Mouse (Mus musculus) kidney, embryonic 16.5 days (tissue): ENCODE measurements around the gene Il16. TPM values are rescaled to one million over a fixed set of nuclear protein-coding genes. Genes with fewer than 3 reads are reported as not detected.
A peak's percentile ranks its signal among the peaks of the same experiment; 100 is the strongest.

ENCODE experiments used
- ATAC-seq: fragments of 200-750 bp; cut with Nextera tagmentation; 2 replicates; pipeline ENCODE4 v1.8.0; 2017; ENCODE audit warnings: moderate TSS enrichment; ENCODE audit not compliant: low FRiP score, low TSS enrichment
- H3K27ac ChIP-seq: fragments of 300-500 bp; sonication (generic); 2 replicates; pipeline ENCODE4 v1.5.1; 2014; ENCODE audit warnings: low read length
- H3K27me3 ChIP-seq: fragments of 300-500 bp; sonication (generic); 2 replicates; pipeline ENCODE4 v1.6.1; 2014; ENCODE audit warnings: low read length, control low read depth, mixed read lengths; ENCODE audit not compliant: insufficient read depth
- H3K36me3 ChIP-seq: fragments of 300-500 bp; sonication (generic); 2 replicates; pipeline ENCODE4 v1.6.1; 2014; ENCODE audit warnings: low read length, control low read depth, mixed read lengths; ENCODE audit not compliant: insufficient read depth
- H3K4me1 ChIP-seq: fragments of 300-500 bp; sonication (generic); 2 replicates; pipeline ENCODE4 v1.6.1; 2014; ENCODE audit warnings: low read length, control low read depth, mixed read lengths; ENCODE audit not compliant: insufficient read depth
- H3K4me2 ChIP-seq: fragments of 300-500 bp; sonication (generic); replicated peaks from 2 replicates; pipeline ENCODE4 v1.6.1; 2014; ENCODE audit warnings: low read depth, low read length
- H3K4me3 ChIP-seq: fragments of 300-500 bp; sonication (generic); 2 replicates; pipeline ENCODE4 v1.5.1; 2014; ENCODE audit warnings: mild to moderate bottlenecking, low read length
- H3K9ac ChIP-seq: fragments of 300-500 bp; sonication (generic); replicated peaks from 2 replicates; pipeline ENCODE4 v1.6.1; 2014; ENCODE audit warnings: low read length
- H3K9me3 ChIP-seq: fragments of 300-500 bp; sonication (generic); 2 replicates; pipeline ENCODE4 v1.6.1; 2016; ENCODE audit warnings: low read length, control low read depth
- whole genome bisulfite sequencing: fragments of 180-500 bp; shearing (Covaris S2); extraction: QIAGEN DNeasy Blood & Tissue Kit; methylation state at CpG from one replicate; pipeline ENCODE4 v1.1.7; 2014; 5-methylcytosine and 5-hydroxymethylcytosine counted together
- polyA plus RNA-seq: library from polyadenylated mRNA; unstranded; fragments of >200 nt; fragmentation: Nextera tagmentation; extraction: Ambion mirVana; gene quantifications from 2 replicates; pipeline ENCODE4 v1.2.1, GENCODE M21; 2015

The Il16 gene
- 4.5 and 5.1 TPM in 2 replicates for polyA plus RNA-seq

GRCm38 (mm10) chr7:83745413-83746106, at the start of gene Il16:
Gene Il16, minus strand, starts transcription at chr7:83745726.
- Histone ChIP-seq H3K4me1 (no peaks in the 10 kb centered on the region), H3K9ac (no peak within 1 kb of the TSS), H3K4me2 (peak within 1 kb of the TSS; percentile 37), H3K9me3 (no peaks in the 10 kb centered on the region), H3K27ac (no peak within 1 kb of the TSS; the same call in 1 of the 2 replicates), H3K36me3 (no peaks in the 10 kb centered on the region), H3K4me3 (no peak within 1 kb of the TSS), H3K27me3 (no peaks in the 10 kb centered on the region)
- 0 out of 2 replicates have a peak, but pooled peaks have one; percentile 23 for ATAC-seq
- WGBS, result 28% methylated on average over 20 of the region's 20 CpGs

GRCm38 (mm10) chr7:83794705-83795104, 49.2 kb upstream of the Il16 start, which contains the start of gene Cfap161:
Gene Cfap161, minus strand, starts transcription at chr7:83794880.
- Histone ChIP-seq H3K9me3 (no peaks in the 10 kb centered on the region), H3K9ac (no peak within 1 kb of the TSS), H3K36me3 (no peaks in the 10 kb centered on the region), H3K4me1 (peaks cover 7% of the 10 kb centered on the region; the same call in 1 of the 2 replicates), H3K4me2 (peak within 1 kb of the TSS; percentile 25), H3K4me3 (no peak within 1 kb of the TSS), H3K27ac (no peak within 1 kb of the TSS), H3K27me3 (no peaks in the 10 kb centered on the region)
- ATAC-seq, result peak; percentile 98
- 6% methylated on average over 14 of the region's 14 CpGs for WGBS

- no peaks in the 10 kb centered on the region for H3K27me3 ChIP-seq
- no peaks in the 10 kb centered on the region for H3K36me3 ChIP-seq
- H3K9ac ChIP-seq, result no peak overlapping the region
- no peak overlapping the region for H3K4me3 ChIP-seq
- 38% methylated on average over 11 of the region's 11 CpGs for WGBS
- peak overlapping the region; percentile 25 for H3K4me2 ChIP-seq
- no peaks in the 10 kb centered on the region for H3K9me3 ChIP-seq
- no peak overlapping the region for H3K27ac ChIP-seq
- peaks cover 7% of the 10 kb centered on the region; the same call in 1 of the 2 replicates for H3K4me1 ChIP-seq
- no peak; the same call in 1 of the 2 replicates for ATAC-seq
Observed at GRCm38 (mm10) chr7:83794006-83794683, 48.6 kb upstream of the Il16 start.

- Histone ChIP-seq H3K4me3 (no peak overlapping the region), H3K27ac (no peak overlapping the region), H3K9me3 (no peaks in the 10 kb centered on the region), H3K4me2 (no peak overlapping the region), H3K4me1 (no peaks in the 10 kb centered on the region), H3K9ac (no peak overlapping the region), H3K36me3 (no peaks in the 10 kb centered on the region), H3K27me3 (no peaks in the 10 kb centered on the region)
- no peak for ATAC-seq
- WGBS, result 71% methylated on average over 4 of the region's 4 CpGs
Observed at GRCm38 (mm10) chr7:83780881-83781280, 35.4 kb upstream of the Il16 start.

- WGBS, result 63% methylated on average over 4 of the region's 4 CpGs
- ATAC-seq, result no peak
Observed at GRCm38 (mm10) chr7:83780026-83780425, 34.5 kb upstream of the Il16 start.

GRCm38 (mm10) chr7:83779028-83779427, 33.5 kb upstream of the Il16 start:
- WGBS, result 73% methylated on average over 2 of the region's 2 CpGs
- Histone ChIP-seq H3K36me3 (no peaks in the 10 kb centered on the region), H3K4me2 (no peak overlapping the region), H3K4me1 (no peaks in the 10 kb centered on the region), H3K9ac (no peak overlapping the region), H3K27me3 (no peaks in the 10 kb centered on the region), H3K27ac (no peak overlapping the region), H3K4me3 (no peak overlapping the region), H3K9me3 (no peaks in the 10 kb centered on the region)
- ATAC-seq, result no peak

More at GRCm38 (mm10) chr7:83780026-83780425, 34.5 kb upstream of the Il16 start:
- Histone ChIP-seq H3K36me3 (no peaks in the 10 kb centered on the region), H3K9me3 (no peaks in the 10 kb centered on the region), H3K9ac (no peak overlapping the region), H3K27me3 (no peaks in the 10 kb centered on the region), H3K4me1 (no peaks in the 10 kb centered on the region), H3K4me3 (no peak overlapping the region), H3K27ac (no peak overlapping the region), H3K4me2 (no peak overlapping the region)

- 76% methylated on average over 2 of the region's 2 CpGs for WGBS
- ATAC-seq, result no peak
- Histone ChIP-seq H3K9ac (no peak overlapping the region), H3K9me3 (no peaks in the 10 kb centered on the region), H3K4me3 (no peak overlapping the region), H3K4me2 (no peak overlapping the region), H3K36me3 (no peaks in the 10 kb centered on the region), H3K27ac (no peak overlapping the region), H3K27me3 (no peaks in the 10 kb centered on the region), H3K4me1 (no peaks in the 10 kb centered on the region)
Observed at GRCm38 (mm10) chr7:83778516-83778915, 33.0 kb upstream of the Il16 start.

GRCm38 (mm10) chr7:83774721-83775120, 29.2 kb upstream of the Il16 start:
- H3K9ac ChIP-seq, result no peak overlapping the region
- H3K4me2 ChIP-seq, result no peak overlapping the region
- no peaks in the 10 kb centered on the region for H3K27me3 ChIP-seq
- H3K9me3 ChIP-seq, result no peaks in the 10 kb centered on the region
- H3K4me1 ChIP-seq, result no peaks in the 10 kb centered on the region
- no peak for ATAC-seq
- no peaks in the 10 kb centered on the region for H3K36me3 ChIP-seq
- no peak overlapping the region for H3K4me3 ChIP-seq
- H3K27ac ChIP-seq, result no peak overlapping the region
- 27% methylated on average over 5 of the region's 5 CpGs for WGBS

GRCm38 (mm10) chr7:83763674-83764073, 18.1 kb upstream of the Il16 start:
- ATAC-seq, result no peak
- 50% methylated on average over 3 of the region's 3 CpGs for WGBS
- H3K9me3 ChIP-seq, result no peaks in the 10 kb centered on the region
- no peaks in the 10 kb centered on the region for H3K27me3 ChIP-seq
- no peak overlapping the region for H3K4me2 ChIP-seq
- H3K27ac ChIP-seq, result no peak overlapping the region
- no peak overlapping the region for H3K9ac ChIP-seq
- no peak overlapping the region for H3K4me3 ChIP-seq
- H3K4me1 ChIP-seq, result no peaks in the 10 kb centered on the region
- H3K36me3 ChIP-seq, result no peaks in the 10 kb centered on the region

- H3K4me3 ChIP-seq, result no peak overlapping the region
- no peak overlapping the region for H3K9ac ChIP-seq
- no peaks in the 10 kb centered on the region for H3K4me1 ChIP-seq
- no peak overlapping the region for H3K4me2 ChIP-seq
- WGBS, result 78% methylated on average over 5 of the region's 5 CpGs
- no peaks in the 10 kb centered on the region for H3K27me3 ChIP-seq
- no peaks in the 10 kb centered on the region for H3K36me3 ChIP-seq
- H3K27ac ChIP-seq, result no peak overlapping the region
- no peak for ATAC-seq
- H3K9me3 ChIP-seq, result no peaks in the 10 kb centered on the region
Observed at GRCm38 (mm10) chr7:83762336-83762735, 16.8 kb upstream of the Il16 start.
